Mouse (Mus musculus): ENCODE measurements around the gene Tmem131l. TPM values are rescaled to one million over a fixed set of nuclear protein-coding genes. Genes with fewer than 3 reads are reported as not detected.

The Tmem131l gene
- total RNA-seq, 2 experiments from 2014 or later, result 18.2 to 18.6 TPM

GRCm38 (mm10) chr3:84021217-84022200 lies 18.5 kb downstream of the Tmem131l start:
- DNase-seq (ENCODE audit: low spot score in 2 of 2), result no peak

- DNase-seq (ENCODE audit: low spot score in 2 of 2), result no peak
Observed at GRCm38 (mm10) chr3:84020528-84020927, 19.4 kb downstream of the Tmem131l start.

GRCm38 (mm10) chr3:84015484-84016016 lies 24.4 kb downstream of the Tmem131l start:
- DNase-seq (ENCODE audit: low spot score in 2 of 2), result no peak

GRCm38 (mm10) chr3:84010995-84011663 lies 28.8 kb downstream of the Tmem131l start:
- no peak for DNase-seq (ENCODE audit: low spot score in 2 of 2)

- DNase-seq (ENCODE audit: low spot score in 2 of 2), result no peak
Observed at GRCm38 (mm10) chr3:84005989-84006388, 34.0 kb downstream of the Tmem131l start.

- no peak for DNase-seq (ENCODE audit: low spot score in 2 of 2)
Observed at GRCm38 (mm10) chr3:84004330-84005090, 35.5 kb downstream of the Tmem131l start.

- DNase-seq (ENCODE audit: low spot score in 2 of 2), result no peak
Observed at GRCm38 (mm10) chr3:84002433-84003090, 37.4 kb downstream of the Tmem131l start.

- no peak for DNase-seq (ENCODE audit: low spot score in 2 of 2)
Observed at GRCm38 (mm10) chr3:83997563-83997962, 42.4 kb downstream of the Tmem131l start.

- DNase-seq (ENCODE audit: low spot score in 2 of 2), result no peak
Observed at GRCm38 (mm10) chr3:83997036-83997435, 42.9 kb downstream of the Tmem131l start.

- no peak for DNase-seq (ENCODE audit: low spot score in 2 of 2)
Observed at GRCm38 (mm10) chr3:83996086-83996485, 43.9 kb downstream of the Tmem131l start.

GRCm38 (mm10) chr3:83995254-83995830 lies 44.6 kb downstream of the Tmem131l start:
- no peak for DNase-seq (ENCODE audit: low spot score in 2 of 2)

GRCm38 (mm10) chr3:83994217-83994839 lies 45.6 kb downstream of the Tmem131l start:
- DNase-seq (ENCODE audit: low spot score in 2 of 2), result no peak

GRCm38 (mm10) chr3:83993089-83993516 lies 46.9 kb downstream of the Tmem131l start:
- DNase-seq (ENCODE audit: low spot score in 2 of 2), result peak in 1 of 2 experiments; percentile 21

GRCm38 (mm10) chr3:83991691-83992524 lies 48.1 kb downstream of the Tmem131l start:
- no peak for DNase-seq (ENCODE audit: low spot score in 2 of 2)

- DNase-seq (ENCODE audit: low spot score in 2 of 2), result no peak
Observed at GRCm38 (mm10) chr3:83988214-83988613, 51.8 kb downstream of the Tmem131l start.

GRCm38 (mm10) chr3:83987533-83988112 lies 52.4 kb downstream of the Tmem131l start:
- no peak for DNase-seq (ENCODE audit: low spot score in 2 of 2)

GRCm38 (mm10) chr3:83986740-83987139 lies 53.2 kb downstream of the Tmem131l start:
- no peak for DNase-seq (ENCODE audit: low spot score in 2 of 2)

- no peak for DNase-seq (ENCODE audit: low spot score in 2 of 2)
Observed at GRCm38 (mm10) chr3:83985426-83985825, 54.5 kb downstream of the Tmem131l start.
